Mouse (Mus musculus): ENCODE results near the gene C8g. TPM values are rescaled to one million over a fixed set of nuclear protein-coding genes. Genes with fewer than 3 reads are reported as not detected.

Gene C8g
- polyA plus RNA-seq, 1 experiment from 2014 or later = 5.2 TPM

DNA sequence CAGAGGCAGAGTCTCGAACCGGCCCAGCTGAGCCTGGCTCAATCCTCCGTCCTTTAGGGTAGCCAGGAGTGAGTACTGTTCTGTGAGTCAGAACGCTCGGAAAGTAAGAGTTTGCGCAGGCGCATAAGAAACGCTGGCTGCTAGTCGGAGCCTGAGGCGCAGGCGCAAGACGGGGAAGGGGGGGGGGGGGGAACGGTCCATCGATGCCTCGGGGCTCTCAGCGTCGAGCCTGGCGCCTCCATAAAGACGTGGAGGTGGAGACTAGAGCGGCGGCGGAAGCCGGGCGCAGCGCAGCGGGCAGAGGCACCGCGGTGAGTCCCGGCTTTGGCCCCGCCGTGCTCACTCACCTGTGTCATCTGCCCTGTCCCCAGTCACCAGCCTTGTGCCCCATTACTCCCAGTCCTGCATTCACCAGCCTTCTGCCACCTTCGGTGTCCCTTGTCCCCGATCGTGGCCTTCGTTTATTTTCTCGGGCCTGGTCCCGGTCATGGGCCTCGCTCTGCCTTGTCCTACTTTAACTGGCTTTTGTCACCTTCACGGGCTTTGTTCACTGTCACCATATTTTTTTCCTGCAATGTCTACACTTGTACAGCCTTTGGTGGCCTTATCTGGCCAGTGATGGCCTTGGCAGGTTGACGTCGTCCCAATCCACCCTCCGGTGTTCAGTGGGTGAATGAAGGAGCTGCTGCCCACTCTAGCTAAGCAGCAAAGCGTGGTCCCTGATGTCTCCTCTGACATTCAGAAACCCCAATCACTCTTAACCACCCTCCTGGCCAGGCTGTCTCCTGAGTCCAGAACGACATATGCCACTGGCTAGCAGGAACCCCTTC is 728 bp downstream of the C8g start, which contains the start of gene Fbxw5:
TSS of gene Fbxw5 (plus strand) at position 175 of the 830 bp plus-strand sequence.
- POLR2A ChIA-PET = interaction anchor here (0.6 to 2.7 kb wide), 2 partner anchors 39 to 47 kb away, joined by 3 to 9 read pairs; no protein-coding TSS in a partner anchor

DNA sequence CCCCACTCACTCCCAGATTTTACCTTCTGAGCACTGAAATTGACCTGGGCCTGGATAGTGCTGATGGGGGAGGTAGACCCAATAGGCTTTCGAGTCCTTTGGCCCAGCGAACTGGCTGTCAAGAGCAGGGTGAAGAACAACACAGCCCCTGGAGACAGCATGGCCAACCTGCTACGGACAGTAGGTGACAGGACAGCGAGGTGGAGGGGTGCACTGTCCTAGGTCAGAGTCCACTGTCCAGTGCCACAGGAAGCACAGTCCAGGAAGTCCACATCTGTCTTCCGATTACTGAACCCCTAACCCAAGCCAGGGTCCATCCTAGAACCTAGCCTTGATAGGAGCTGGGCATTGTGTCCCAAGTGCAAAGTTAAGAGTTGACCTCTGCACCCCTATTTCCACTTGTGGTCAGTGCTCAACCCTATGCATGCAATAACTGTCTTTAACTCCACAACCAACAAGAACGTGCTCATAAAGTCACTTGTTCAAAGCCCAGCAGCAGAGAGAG is 1.4 kb downstream of the C8g start:
- TF ChIP-seq CTCF (IDR thresholded peaks at IDR 0.05) = no peak
- DNase-seq (ENCODE audit: low read depth, low spot score) (no peak), ATAC-seq (no peak)
- no peaks in the 10 kb centered on the region for H3K27me3 ChIP-seq
- in situ Hi-C loops (cut with MboI; ENCODE audit: low pct_unique_long_range_greater_than_20kb) = no loop called here
- ChIA-PET CTCF (interaction anchor here (1.1 to 2.0 kb wide), 2 partner anchors 50 to 79 kb away, joined by 4 to 5 read pairs; no protein-coding TSS in a partner anchor), POLR2A (interaction anchor here (0.6 to 2.7 kb wide), 2 partner anchors 40 to 48 kb away, joined by 3 to 9 read pairs; no protein-coding TSS in a partner anchor)

More for the DNA sequence above, 728 bp downstream of the C8g start, which contains the start of gene Fbxw5:
- no peak for TF ChIP-seq CTCF (IDR thresholded peaks at IDR 0.05)
- no peaks in the 10 kb centered on the region for H3K27me3 ChIP-seq
- DNase-seq (ENCODE audit: low read depth, low spot score) (peak; percentile 78), ATAC-seq (peak; percentile 60)
- CTCF ChIA-PET = no interaction called here
- in situ Hi-C loops (cut with MboI; ENCODE audit: low pct_unique_long_range_greater_than_20kb) = no loop called here

DNA sequence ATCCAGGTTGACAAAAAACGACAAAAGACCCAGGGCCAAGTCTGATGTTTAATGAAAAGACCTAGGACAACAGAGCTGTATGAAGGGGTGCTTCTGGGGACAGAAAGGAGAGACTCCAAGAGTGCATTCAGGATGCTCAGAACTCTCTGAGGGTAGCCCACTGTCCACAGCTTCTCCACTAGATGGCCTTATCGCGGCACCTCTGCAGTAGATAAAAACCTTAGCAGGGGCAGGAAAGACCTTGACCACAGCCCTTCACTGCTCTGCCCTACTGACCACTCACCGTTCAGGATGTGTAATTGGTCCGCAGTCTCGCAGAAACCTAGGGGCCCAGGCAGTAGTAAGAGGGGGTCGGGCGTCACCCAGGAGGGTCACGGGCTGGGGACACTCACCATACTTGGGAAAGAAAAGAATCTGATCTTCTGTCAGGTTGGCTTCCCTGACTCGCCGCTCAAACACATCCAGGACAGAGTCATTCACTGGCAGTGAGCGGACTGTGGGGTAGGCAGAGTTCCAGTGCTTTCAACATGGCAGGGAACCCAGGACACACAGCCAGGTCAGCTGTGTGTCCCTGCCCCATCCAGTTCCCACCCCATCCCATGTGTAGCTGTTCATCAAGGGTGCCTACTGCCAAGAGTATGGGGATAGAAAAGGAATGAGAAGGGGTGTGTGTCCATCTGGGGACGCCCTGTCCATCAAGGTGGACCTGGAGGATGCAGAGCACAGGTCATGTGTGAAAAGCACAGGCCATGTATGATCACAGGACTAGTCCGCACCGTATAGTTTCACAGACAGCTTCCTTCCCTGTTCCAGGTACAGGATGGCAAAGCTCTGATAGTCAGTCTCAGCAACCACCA is 2.7 kb downstream of the C8g start:
- no peak for TF ChIP-seq CTCF (IDR thresholded peaks at IDR 0.05)
- ChIA-PET POLR2A (interaction anchor here (0.6 to 1.5 kb wide), 2 partner anchors 11 to 42 kb away, joined by 3 to 4 read pairs; no protein-coding TSS in a partner anchor), CTCF (interaction anchor here (1.1 to 2.8 kb wide), 6 partner anchors 15 to 77 kb away, joined by 4 to 11 read pairs (median 4); partner anchors contain the start of gene Fut7)
- in situ Hi-C loops (cut with MboI; ENCODE audit: low pct_unique_long_range_greater_than_20kb) = no loop called here
- no peaks in the 10 kb centered on the region for H3K27me3 ChIP-seq
- no peak for DNase-seq (ENCODE audit: low read depth, low spot score)
- no peak for ATAC-seq

- POLR2A ChIA-PET = interaction anchor here (0.6 to 1.5 kb wide), 3 partner anchors 11 to 43 kb away, joined by 3 to 4 read pairs (median 3); no protein-coding TSS in a partner anchor
- H3K27me3 ChIP-seq = no peaks in the 10 kb centered on the region
- in situ Hi-C loops (cut with MboI; ENCODE audit: low pct_unique_long_range_greater_than_20kb) = no loop called here
- ATAC-seq (no peak), DNase-seq (ENCODE audit: low read depth, low spot score) (no peak)
- CTCF ChIA-PET = interaction anchor here (1.3 to 2.8 kb wide), 8 partner anchors 14 to 83 kb away, joined by 4 to 11 read pairs (median 4); partner anchors contain the start of genes Ajm1 and Fut7
- no peak for TF ChIP-seq CTCF (IDR thresholded peaks at IDR 0.05)
Observed at GRCm38 (mm10) chr2:25497846-25498575, 3.5 kb downstream of the C8g start.

DNA sequence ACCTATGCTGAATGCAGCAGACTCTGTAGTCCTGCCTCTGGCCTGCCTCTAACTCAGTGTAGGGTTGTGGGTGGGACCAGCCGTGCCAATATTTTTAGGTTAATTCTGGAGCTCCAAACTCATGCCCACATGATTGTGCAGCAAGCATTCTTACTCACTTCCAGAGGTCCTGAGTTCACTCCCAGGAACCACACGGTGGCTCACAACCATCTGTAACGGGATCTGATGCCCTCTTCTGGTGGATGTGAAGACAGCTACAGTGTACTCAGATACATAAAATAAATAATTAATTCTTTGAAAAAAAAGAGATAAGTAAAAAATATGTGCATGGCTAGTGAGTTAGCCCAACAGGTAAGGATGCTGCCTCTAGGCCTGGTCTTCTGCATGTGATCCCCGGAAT is 5.1 kb downstream of the C8g start:
- POLR2A ChIA-PET = interaction anchor here (1.2 kb wide), 1 partner anchor 79 kb away, joined by 3 read pairs; the partner anchor contains the start of genes Mamdc4 and Phpt1
- CTCF ChIA-PET = interaction anchor here (0.7 to 2.8 kb wide), 14 partner anchors 12 to 86 kb away, joined by 3 to 11 read pairs (median 4); partner anchors contain the start of gene Fut7
- ATAC-seq = no peak
- H3K27me3 ChIP-seq = no peaks in the 10 kb centered on the region
- in situ Hi-C loops (cut with MboI; ENCODE audit: low pct_unique_long_range_greater_than_20kb) = no loop called here
- TF ChIP-seq CTCF (IDR thresholded peaks at IDR 0.05) = no peak
- no peak for DNase-seq (ENCODE audit: low read depth, low spot score)

- no peak for ATAC-seq
- in situ Hi-C loops (cut with MboI; ENCODE audit: low pct_unique_long_range_greater_than_20kb) = no loop called here
- no peaks in the 10 kb centered on the region for H3K27me3 ChIP-seq
- POLR2A ChIA-PET = no interaction called here
- TF ChIP-seq CTCF (IDR thresholded peaks at IDR 0.05) = no peak
- CTCF ChIA-PET = interaction anchor here (1.5 to 1.6 kb wide), 2 partner anchors 15 to 72 kb away, joined by 4 read pairs; no protein-coding TSS in a partner anchor
- no peak for DNase-seq (ENCODE audit: low read depth, low spot score)
Observed at GRCm38 (mm10) chr2:25493476-25493961, 8.0 kb downstream of the C8g start, which contains the start of gene Lcn12. Gene Lcn12 (minus strand): TSS chr2:25493911.

DNA sequence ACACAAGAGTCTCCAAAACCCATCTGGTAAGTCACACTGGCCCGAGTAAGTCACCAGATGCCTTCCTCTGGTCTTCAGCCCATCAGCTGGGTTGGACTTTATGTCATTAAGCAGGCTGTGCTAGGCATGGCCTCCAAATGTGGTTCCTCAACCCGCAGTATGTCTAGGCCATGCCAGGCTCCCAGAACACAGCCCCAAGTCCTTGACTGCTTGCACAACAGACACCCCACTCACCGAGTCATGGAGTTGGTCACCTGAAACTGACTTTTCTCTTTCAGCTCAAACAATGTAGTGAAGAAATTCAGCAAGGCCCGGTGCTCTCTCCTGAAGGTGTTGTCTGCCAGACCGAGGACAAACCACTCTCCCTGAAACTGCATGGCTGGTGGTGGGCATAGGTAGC is 8.5 kb downstream of the C8g start:
- ATAC-seq = no peak
- no peaks in the 10 kb centered on the region for H3K27me3 ChIP-seq
- ChIA-PET POLR2A (no interaction called here), CTCF (interaction anchor here (1.0 to 1.6 kb wide), 2 partner anchors 10 to 14 kb away, joined by 3 to 4 read pairs; no protein-coding TSS in a partner anchor)
- no peak for TF ChIP-seq CTCF (IDR thresholded peaks at IDR 0.05)
- no peak for DNase-seq (ENCODE audit: low read depth, low spot score)
- in situ Hi-C loops (cut with MboI; ENCODE audit: low pct_unique_long_range_greater_than_20kb) = no loop called here

DNA sequence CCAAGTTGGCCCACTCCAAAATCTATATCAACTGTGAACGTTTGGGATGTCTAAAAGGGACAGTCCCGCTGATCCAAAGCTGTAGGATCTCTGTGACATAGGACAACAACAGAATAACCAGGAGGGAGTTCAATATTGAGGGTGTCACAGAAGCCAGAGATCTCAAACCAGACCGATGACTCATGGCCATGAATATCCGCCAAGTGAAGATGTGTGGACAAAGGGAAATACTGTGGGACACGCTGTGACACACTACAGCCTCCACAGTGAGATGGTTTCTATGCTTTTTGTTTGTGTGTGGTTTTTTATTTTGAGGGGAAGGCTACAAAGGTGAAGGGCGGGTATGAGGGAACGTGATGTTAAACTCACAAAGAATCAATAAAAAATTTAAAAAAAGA is 12.8 kb downstream of the C8g start:
- H3K27me3 ChIP-seq = no peaks in the 10 kb centered on the region
- ATAC-seq = no peak
- no peak for DNase-seq (ENCODE audit: low read depth, low spot score)
- no peak for TF ChIP-seq CTCF (IDR thresholded peaks at IDR 0.05)
- ChIA-PET CTCF (interaction anchor here (1.5 kb wide), 1 partner anchor 65 kb away, joined by 4 read pairs; no protein-coding TSS in a partner anchor), POLR2A (no interaction called here)
- in situ Hi-C loops (cut with MboI; ENCODE audit: low pct_unique_long_range_greater_than_20kb) = no loop called here
